Mouse (Mus musculus): Measurements from ENCODE around the gene Mcrs1. TPM values are rescaled to one million over a fixed set of nuclear protein-coding genes. Genes with fewer than 3 reads are reported as not detected.
A peak's percentile ranks its signal among the peaks of the same experiment; 100 is the strongest.
"Not testable (repeated sequence)": the region's sequence is repeated elsewhere in the genome, so short reads cannot be mapped to it uniquely, and the experiment has no call there.

The Mcrs1 gene
- polyA plus RNA-seq, 1 experiment from 2014 or later: 220 TPM

- H3K9ac ChIP-seq (replicated peaks; ENCODE audit: low read depth, low read length): no peak overlapping the region
- no peaks in the 10 kb centered on the region for H3K36me3 ChIP-seq (ENCODE audit: control insufficient read depth, insufficient read depth)
- H3K9me3 ChIP-seq (ENCODE audit: control insufficient read depth, low read length): no peaks in the 10 kb centered on the region
- H3K4me1 ChIP-seq (replicated peaks; ENCODE audit: control insufficient read depth, insufficient read depth, low read length): peaks cover 16% of the 10 kb centered on the region
- 97% methylated on average over 6 of the region's 6 CpGs for WGBS
- no peak for ATAC-seq
- H3K4me3 ChIP-seq (replicated peaks; ENCODE audit: low read length): no peak overlapping the region
- no peaks in the 10 kb centered on the region for H3K27me3 ChIP-seq (replicated peaks; ENCODE audit: control insufficient read depth, insufficient read depth, low read length)
- no peak overlapping the region for H3K4me2 ChIP-seq (ENCODE audit: low read length)
- no peak overlapping the region for H3K27ac ChIP-seq (ENCODE audit: low read length)
These were observed 2.0 kb upstream of the Mcrs1 start for GRCm38 (mm10) chr15:99253772-99254171.

GRCm38 (mm10) chr15:99253175-99253479, 1.4 kb upstream of the Mcrs1 start:
- not testable (repeated sequence) for H3K36me3 ChIP-seq (ENCODE audit: control insufficient read depth, insufficient read depth); H3K9ac ChIP-seq (replicated peaks; ENCODE audit: low read depth, low read length); ATAC-seq; H3K9me3 ChIP-seq (ENCODE audit: control insufficient read depth, low read length); H3K27me3 ChIP-seq (replicated peaks; ENCODE audit: control insufficient read depth, insufficient read depth, low read length); H3K4me3 ChIP-seq (replicated peaks; ENCODE audit: low read length); H3K27ac ChIP-seq (ENCODE audit: low read length)
- peaks cover 16% of the 10 kb centered on the region for H3K4me1 ChIP-seq (replicated peaks; ENCODE audit: control insufficient read depth, insufficient read depth, low read length)
- H3K4me2 ChIP-seq (ENCODE audit: low read length): peak overlapping the region; percentile 78
- 59% methylated on average over 2 of the region's 2 CpGs for WGBS

- H3K4me3 ChIP-seq (replicated peaks; ENCODE audit: low read length): peak overlapping the region; percentile 72
- H3K9ac ChIP-seq (replicated peaks; ENCODE audit: low read depth, low read length): peak overlapping the region; percentile 70
- H3K9me3 ChIP-seq (ENCODE audit: control insufficient read depth, low read length): no peaks in the 10 kb centered on the region
- H3K36me3 ChIP-seq (ENCODE audit: control insufficient read depth, insufficient read depth): peaks cover under 1% of the 10 kb centered on the region; the same call in 1 of the 2 replicates
- 5% methylated on average over 22 of the region's 22 CpGs for WGBS
- H3K27me3 ChIP-seq (replicated peaks; ENCODE audit: control insufficient read depth, insufficient read depth, low read length): no peaks in the 10 kb centered on the region
- H3K4me2 ChIP-seq (ENCODE audit: low read length): peak overlapping the region; percentile 78
- H3K27ac ChIP-seq (ENCODE audit: low read length): peak overlapping the region; percentile 93
- H3K4me1 ChIP-seq (replicated peaks; ENCODE audit: control insufficient read depth, insufficient read depth, low read length): peaks cover 16% of the 10 kb centered on the region
- peak; percentile 45 for ATAC-seq
These were observed 817 bp upstream of the Mcrs1 start for GRCm38 (mm10) chr15:99252381-99253174.

- Histone ChIP-seq H3K4me2 (ENCODE audit: low read length) (peak overlapping the region; percentile 60), H3K9ac (replicated peaks; ENCODE audit: low read depth, low read length) (peak overlapping the region; percentile 70), H3K4me3 (replicated peaks; ENCODE audit: low read length) (peak overlapping the region; percentile 72), H3K4me1 (replicated peaks; ENCODE audit: control insufficient read depth, insufficient read depth, low read length) (peaks cover 16% of the 10 kb centered on the region)
- not testable (repeated sequence) for H3K27ac ChIP-seq (ENCODE audit: low read length); H3K9me3 ChIP-seq (ENCODE audit: control insufficient read depth, low read length); ATAC-seq; H3K27me3 ChIP-seq (replicated peaks; ENCODE audit: control insufficient read depth, insufficient read depth, low read length); H3K36me3 ChIP-seq (ENCODE audit: control insufficient read depth, insufficient read depth)
- WGBS: 1% methylated on average over 14 of the region's 15 CpGs
These were observed 650 bp downstream of the Mcrs1 start for GRCm38 (mm10) chr15:99251111-99251510.

GRCm38 (mm10) chr15:99249938-99250337, 1.8 kb downstream of the Mcrs1 start:
- 96% methylated on average over 11 of the region's 11 CpGs for WGBS

GRCm38 (mm10) chr15:99248972-99249371, 2.8 kb downstream of the Mcrs1 start:
- WGBS: 91% methylated on average over 9 of the region's 9 CpGs
- Histone ChIP-seq H3K4me2 (ENCODE audit: low read length) (no peak overlapping the region), H3K27me3 (replicated peaks; ENCODE audit: control insufficient read depth, insufficient read depth, low read length) (no peaks in the 10 kb centered on the region), H3K27ac (ENCODE audit: low read length) (no peak overlapping the region), H3K4me3 (replicated peaks; ENCODE audit: low read length) (no peak overlapping the region), H3K36me3 (ENCODE audit: control insufficient read depth, insufficient read depth) (peaks cover 19% of the 10 kb centered on the region), H3K9ac (replicated peaks; ENCODE audit: low read depth, low read length) (no peak overlapping the region), H3K9me3 (ENCODE audit: control insufficient read depth, low read length) (no peaks in the 10 kb centered on the region), H3K4me1 (replicated peaks; ENCODE audit: control insufficient read depth, insufficient read depth, low read length) (peaks cover 16% of the 10 kb centered on the region)
- no peak for ATAC-seq

More at GRCm38 (mm10) chr15:99249938-99250337, 1.8 kb downstream of the Mcrs1 start:
- peaks cover 16% of the 10 kb centered on the region for H3K4me1 ChIP-seq (replicated peaks; ENCODE audit: control insufficient read depth, insufficient read depth, low read length)
- H3K27ac ChIP-seq (ENCODE audit: low read length): no peak overlapping the region
- no peak overlapping the region for H3K4me2 ChIP-seq (ENCODE audit: low read length)
- no peak for ATAC-seq
- H3K9me3 ChIP-seq (ENCODE audit: control insufficient read depth, low read length): no peaks in the 10 kb centered on the region
- H3K9ac ChIP-seq (replicated peaks; ENCODE audit: low read depth, low read length): no peak overlapping the region
- H3K36me3 ChIP-seq (ENCODE audit: control insufficient read depth, insufficient read depth): peaks cover 14% of the 10 kb centered on the region
- H3K27me3 ChIP-seq (replicated peaks; ENCODE audit: control insufficient read depth, insufficient read depth, low read length): no peaks in the 10 kb centered on the region
- no peak overlapping the region for H3K4me3 ChIP-seq (replicated peaks; ENCODE audit: low read length)

GRCm38 (mm10) chr15:99246736-99247135, 5.0 kb downstream of the Mcrs1 start:
- not testable (repeated sequence) for H3K27ac ChIP-seq (ENCODE audit: low read length); H3K4me3 ChIP-seq (replicated peaks; ENCODE audit: low read length); H3K27me3 ChIP-seq (replicated peaks; ENCODE audit: control insufficient read depth, insufficient read depth, low read length); H3K9ac ChIP-seq (replicated peaks; ENCODE audit: low read depth, low read length); H3K9me3 ChIP-seq (ENCODE audit: control insufficient read depth, low read length); H3K4me1 ChIP-seq (replicated peaks; ENCODE audit: control insufficient read depth, insufficient read depth, low read length); ATAC-seq; H3K4me2 ChIP-seq (ENCODE audit: low read length)
- 90% methylated on average over 6 of the region's 6 CpGs for WGBS
- H3K36me3 ChIP-seq (ENCODE audit: control insufficient read depth, insufficient read depth): peaks cover 19% of the 10 kb centered on the region

GRCm38 (mm10) chr15:99242045-99242444, 9.7 kb downstream of the Mcrs1 start:
- Histone ChIP-seq H3K4me1 (replicated peaks; ENCODE audit: control insufficient read depth, insufficient read depth, low read length) (no peaks in the 10 kb centered on the region), H3K27ac (ENCODE audit: low read length) (no peak overlapping the region), H3K9me3 (ENCODE audit: control insufficient read depth, low read length) (no peaks in the 10 kb centered on the region), H3K4me2 (ENCODE audit: low read length) (no peak overlapping the region), H3K36me3 (ENCODE audit: control insufficient read depth, insufficient read depth) (peaks cover 17% of the 10 kb centered on the region), H3K4me3 (replicated peaks; ENCODE audit: low read length) (no peak overlapping the region), H3K27me3 (replicated peaks; ENCODE audit: control insufficient read depth, insufficient read depth, low read length) (no peaks in the 10 kb centered on the region), H3K9ac (replicated peaks; ENCODE audit: low read depth, low read length) (no peak overlapping the region)
- ATAC-seq: no peak
- 89% methylated on average over 10 of the region's 10 CpGs for WGBS

- H3K4me3 ChIP-seq (replicated peaks; ENCODE audit: low read length): no peak overlapping the region
- no peaks in the 10 kb centered on the region for H3K9me3 ChIP-seq (ENCODE audit: control insufficient read depth, low read length)
- no peaks in the 10 kb centered on the region for H3K4me1 ChIP-seq (replicated peaks; ENCODE audit: control insufficient read depth, insufficient read depth, low read length)
- no peaks in the 10 kb centered on the region for H3K27me3 ChIP-seq (replicated peaks; ENCODE audit: control insufficient read depth, insufficient read depth, low read length)
- no peak overlapping the region for H3K27ac ChIP-seq (ENCODE audit: low read length)
- H3K36me3 ChIP-seq (ENCODE audit: control insufficient read depth, insufficient read depth): peaks cover 13% of the 10 kb centered on the region
- H3K9ac ChIP-seq (replicated peaks; ENCODE audit: low read depth, low read length): no peak overlapping the region
- 78% methylated on average over 4 of the region's 4 CpGs for WGBS
- no peak overlapping the region for H3K4me2 ChIP-seq (ENCODE audit: low read length)
- ATAC-seq: no peak
These were observed 10.5 kb downstream of the Mcrs1 start for GRCm38 (mm10) chr15:99241249-99241648.
